Mouse (Mus musculus): ENCODE measurements around the gene Chrm5. TPM values are rescaled to one million over a fixed set of nuclear protein-coding genes. Genes with fewer than 3 reads are reported as not detected.

The Chrm5 gene
- total RNA-seq (2023): not detected

GRCm38 (mm10) chr2:112480669-112481068, at the start of gene Chrm5:
Gene Chrm5 (minus strand): TSS chr2:112480769.

GRCm38 (mm10) chr2:112492856-112493538, 12.4 kb upstream of the Chrm5 start, which contains the start of gene Aven:
Gene Aven (plus strand): TSS chr2:112492964.

GRCm38 (mm10) chr2:112454862-112455564, 25.6 kb downstream of the Chrm5 start, which contains the start of gene Emc7:
Gene Emc7 (plus strand): TSS chr2:112454997.

Other genes starting within 250 kb of the Chrm5 start
- gene Lpcat4, start 241.3 kb downstream of the Chrm5 start, total RNA-seq (2023): 43.4 TPM
- gene Nutm1, start 221.5 kb downstream of the Chrm5 start, total RNA-seq (2023): not detected
- 57.4 TPM for gene Nop10, start 218.8 kb downstream of the Chrm5 start, total RNA-seq (2023)
- gene Slc12a6, start 214.9 kb downstream of the Chrm5 start, total RNA-seq (2023): 126 TPM
- gene Gm21985, start 214.5 kb downstream of the Chrm5 start, total RNA-seq (2023): 0.50 TPM
- 32.6 TPM for gene Emc4, start 112.7 kb downstream of the Chrm5 start, total RNA-seq (2023)
- 15.2 TPM for gene Katnbl1, start 101.6 kb downstream of the Chrm5 start, total RNA-seq (2023)
- 15.3 TPM for gene Emc7, start 25.8 kb downstream of the Chrm5 start, total RNA-seq (2023)
- gene Aven, start 12.2 kb upstream of the Chrm5 start, total RNA-seq (2023): 64.0 TPM